Mouse (Mus musculus): ENCODE measurements at regions not wholly inside any gene's neighbourhood (a gene's known extent, or its start where the extent isn't known, plus 50 kb on each side); places are given as distances from the start of the nearest gene placed in this dataset.

DNA sequence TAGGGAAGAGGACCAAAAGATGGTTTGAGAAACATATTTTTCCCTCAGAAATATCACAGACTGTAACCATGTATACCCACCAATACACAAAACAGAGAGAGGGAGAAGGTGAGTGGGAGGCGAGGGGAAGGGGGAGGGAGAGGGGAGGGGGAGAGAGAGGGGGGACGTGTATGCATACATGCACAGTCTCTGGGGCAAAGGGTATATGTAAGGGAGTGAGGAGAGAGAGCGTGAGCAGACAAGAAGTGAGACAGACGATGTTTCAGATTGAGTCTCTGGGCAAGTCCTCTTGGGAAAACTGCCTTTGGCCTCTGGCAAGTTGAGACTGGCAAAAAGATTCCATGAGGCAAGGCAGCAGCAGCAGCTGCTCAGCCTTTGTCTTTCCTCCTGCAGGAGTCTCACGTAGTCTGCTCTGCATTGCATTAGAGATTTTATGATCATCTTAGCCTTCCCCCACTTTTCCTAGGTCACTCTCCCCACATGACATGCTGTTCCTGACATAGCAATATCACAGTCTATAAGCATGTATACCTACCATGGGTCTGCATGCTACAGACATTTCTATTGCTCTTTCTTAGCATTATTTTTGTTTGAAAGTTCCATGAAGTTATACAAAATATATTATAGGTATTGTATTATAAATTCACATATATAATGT lies 308.3 kb downstream of the Fam84a start:
- no peak for TF ChIP-seq POLR2A (IDR thresholded peaks at IDR 0.05; ENCODE audit: borderline replicate concordance, low read depth, low read length)
- no peak for TF ChIP-seq CTCF (IDR thresholded peaks at IDR 0.05; ENCODE audit: low read depth, low read length)
